Mouse (Mus musculus) liver, adult 2 months (tissue): ENCODE measurements around the gene Olfr251.

Source experiments
- CTCF ChIP-seq: fragments of 200-500 bp; IDR thresholded peaks from 2 replicates; pipeline ENCODE4 v1.5.1; 2011; ENCODE audit warnings: low read depth, low read length, control low read depth
- POLR2A ChIP-seq: fragments of 200-500 bp; IDR thresholded peaks from 2 replicates; pipeline ENCODE4 v1.6.1; 2011; ENCODE audit warnings: low read length, control low read depth; ENCODE audit not compliant: insufficient read depth; ENCODE audit errors: extremely low read depth

- TF ChIP-seq CTCF (no peak), POLR2A (no peak)
Observed at GRCm38 (mm10) chr9:38423801-38424200, 46.9 kb downstream of the Olfr251 start.
